ENCODE assay signal across 8 mouse cellular contexts in the genomic region with DNA sequence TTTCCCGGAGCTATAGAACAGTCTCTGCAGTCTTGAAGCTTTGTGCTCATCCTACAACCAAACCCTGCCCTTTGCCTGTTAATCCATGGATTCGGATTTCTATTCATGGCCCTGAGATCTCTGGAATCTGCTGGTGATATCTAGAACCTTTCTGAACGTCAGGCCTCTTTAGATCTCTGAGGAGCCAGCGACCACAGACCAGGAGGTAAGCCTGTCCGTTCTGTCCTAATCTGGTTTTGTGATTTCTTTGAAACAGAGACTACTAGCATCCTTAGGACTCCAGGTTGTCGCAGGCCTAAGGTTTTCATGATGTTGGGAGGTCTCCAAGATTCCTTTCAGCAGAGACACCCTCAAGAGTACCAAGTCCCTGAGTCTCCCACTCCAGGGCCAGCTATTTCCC. TPM values are rescaled to one million over a fixed set of nuclear protein-coding genes. Genes with fewer than 3 reads are reported as not detected.
DNase-seq lines count a peak whose midpoint lies in the region; ATAC-seq lines count a peak whose summit lies in the region.

No protein-coding gene starts in this region.

- peak overlapping the region; percentile 61 for H3K4me3 ChIP-seq in hindbrain, embryonic 16.5 days (ENCODE audit: low read length)

- H3K4me1 ChIP-seq in hindbrain, embryonic 16.5 days (ENCODE audit: control insufficient read depth, insufficient read depth, low read depth, low read length) = peaks cover 34% of the 10 kb centered on the region

- no peak for ATAC-seq in hindbrain, embryonic 16.5 days
- no peak for ATAC-seq in CD4-positive, CD25-positive, alpha-beta regulatory T cell, adult 4 months

- peaks cover 15% of the 10 kb centered on the region for H3K36me3 ChIP-seq in hindbrain, embryonic 16.5 days (ENCODE audit: control insufficient read depth, insufficient read depth, low read length)

- peak overlapping the region; percentile 88 for H3K27ac ChIP-seq in hindbrain, embryonic 16.5 days (ENCODE audit: low read depth, low read length)

- DNase-seq in cerebellum, adult 11-12 months = peak; percentile 41
- DNase-seq in cerebellum, adult 9-10 months = no peak
- DNase-seq in right cerebral cortex, postnatal 4 days = peak; percentile 25
- DNase-seq in right cerebral cortex, postnatal 36 days (ENCODE audit: low spot score in 2 of 2) = no peak
- DNase-seq in lung, postnatal 25 days (ENCODE audit: low spot score) = peak; percentile 9
- DNase-seq in frontal cortex, adult 2 months (ENCODE audit: extremely low spot score in 1 of 2, low spot score in 1 of 2) = no peak

- 18% methylated on average over 6 of the region's 6 CpGs for WGBS in hindbrain, embryonic 16.5 days

- H3K9me3 ChIP-seq in hindbrain, embryonic 16.5 days (ENCODE audit: control insufficient read depth, low read length) = peaks cover 2% of the 10 kb centered on the region

- no peaks in the 10 kb centered on the region; the same call in 1 of the 2 replicates for H3K27me3 ChIP-seq in hindbrain, embryonic 16.5 days (replicated peaks; ENCODE audit: control insufficient read depth, insufficient read depth, low read length)

- peak overlapping the region; percentile 91 for H3K4me2 ChIP-seq in hindbrain, embryonic 16.5 days (ENCODE audit: low read length)

- H3K9ac ChIP-seq in hindbrain, embryonic 16.5 days (ENCODE audit: low read depth, low read length) = peak overlapping the region; percentile 70

RNA-seq across cellular contexts. Expression of a gene that starts 0.4 kb away (rescaled TPM):
- polyA plus RNA-seq in hindbrain, embryonic 16.5 days (2015; fragmentation: Nextera tagmentation; extraction: Ambion mirVana) = 35.2 and 44.8 TPM in 2 replicates
- polyA plus RNA-seq in CD4-positive, CD25-positive, alpha-beta regulatory T cell, adult 4 months (2017; shearing (Covaris generic)) = 10 to 100 TPM in 1 of 2 experiments, 1 to 10 TPM in 1; 9.7 to 12.3 TPM
- 58.5 and 68.6 TPM in 2 replicates for polyA plus RNA-seq in frontal cortex, adult 2 months (2012; rRNA removed)

RNA-seq across cellular contexts. Expression of a gene that starts 25.9 kb away (rescaled TPM):
- 166 and 174 TPM in 2 replicates for polyA plus RNA-seq in hindbrain, embryonic 16.5 days (2015; fragmentation: Nextera tagmentation; extraction: Ambion mirVana)
- 100 to 1,000 TPM in 1 of 2 experiments, 10 to 100 TPM in 1; 78.7 to 103 TPM for polyA plus RNA-seq in CD4-positive, CD25-positive, alpha-beta regulatory T cell, adult 4 months (2017; shearing (Covaris generic))
- polyA plus RNA-seq in frontal cortex, adult 2 months (2012; rRNA removed) = 65.9 and 73.2 TPM in 2 replicates

RNA-seq across cellular contexts. Expression of a gene that starts 37.4 kb away (rescaled TPM):
- 2.1 and 3.5 TPM in 2 replicates for polyA plus RNA-seq in hindbrain, embryonic 16.5 days (2015; fragmentation: Nextera tagmentation; extraction: Ambion mirVana)
- polyA plus RNA-seq in CD4-positive, CD25-positive, alpha-beta regulatory T cell, adult 4 months (2017; shearing (Covaris generic)) = 1 to 10 TPM in 1 of 2 experiments, not detected in 1; 1.2 TPM
- polyA plus RNA-seq in frontal cortex, adult 2 months (2012; rRNA removed) = 0.86 and 0.99 TPM in 2 replicates

Comparison
In these comparisons a context has a peak if more than half of its experiments do, and no peak if none do; other contexts are left out.
1. DNase-seq: peak in cerebellum, adult 11-12 months (single experiment), right cerebral cortex, postnatal 4 days (single experiment) and lung, postnatal 25 days (single experiment); none in cerebellum, adult 9-10 months (single experiment), right cerebral cortex, postnatal 36 days (0 of 2) and frontal cortex, adult 2 months (0 of 2).